Mouse (Mus musculus) lung, adult 18-20 months (tissue): ENCODE measurements around the gene Adamtsl4.

Source experiments
- DNase-seq, 2 experiments: peaks; one replicate each; pipeline ENCODE4 v3.0.0; 2022; ENCODE audit warnings: mixed read lengths in 2 of 2

Gene Adamtsl4

GRCm38 (mm10) chr3:95631304-95631703 is 56.4 kb downstream of the Adamtsl4 start:
- no peak for DNase-seq

GRCm38 (mm10) chr3:95630856-95631255 is 56.9 kb downstream of the Adamtsl4 start:
- DNase-seq = no peak

GRCm38 (mm10) chr3:95629755-95630154 is 58.0 kb downstream of the Adamtsl4 start:
- no peak for DNase-seq

- DNase-seq = no peak
These were observed 60.0 kb downstream of the Adamtsl4 start for GRCm38 (mm10) chr3:95627763-95628162.
